Mouse (Mus musculus) G1E (cell line): ENCODE data around the gene Emilin3.

ENCODE experiments used
- CTCF ChIP-seq: IDR thresholded peaks from 2 replicates; pipeline ENCODE4 v1.5.1; 2012; ENCODE audit warnings: low read depth, low read length, inconsistent platforms, mixed read lengths
- GATA1 ChIP-seq: IDR thresholded peaks from 2 replicates; pipeline ENCODE4 v1.6.1; 2012; ENCODE audit warnings: borderline replicate concordance, low read length, inconsistent platforms, mixed read lengths
- TAL1 ChIP-seq: conservative IDR thresholded peaks from 2 replicates; pipeline ENCODE4 v1.6.1; 2012; ENCODE audit warnings: low read depth, low read length, inconsistent platforms, mixed read lengths

DNA sequence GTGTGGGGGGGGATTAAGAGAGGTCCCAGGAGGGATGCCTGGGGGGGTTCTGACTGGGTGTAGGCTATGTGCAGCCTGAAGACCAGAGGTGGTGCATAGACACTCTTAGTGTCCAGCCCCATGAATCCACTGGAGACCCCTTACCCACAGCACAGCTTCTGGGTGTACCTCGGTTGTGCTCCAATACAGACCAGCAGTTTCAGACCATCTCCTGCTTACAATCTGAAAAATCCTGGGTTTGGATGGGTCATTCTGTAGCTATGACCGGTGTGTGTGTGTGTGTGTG, 6.7 kb upstream of the Emilin3 start:
- no peak for TF ChIP-seq CTCF
- TF ChIP-seq GATA1: no peak
- no peak for TF ChIP-seq TAL1
